Mouse (Mus musculus) liver, embryonic 14.5 days (tissue): ENCODE measurements around the gene Oaf.

ENCODE experiments used
- CTCF ChIP-seq: IDR thresholded peaks from 2 replicates; pipeline ENCODE4 v1.5.1; 2016; ENCODE audit warnings: antibody characterized with exemption, low read depth, control low read depth
- EP300 ChIP-seq: IDR thresholded peaks from 2 replicates; pipeline ENCODE4 v1.6.1; 2016; ENCODE audit warnings: antibody characterized with exemption, low read depth

- no peak for TF ChIP-seq CTCF
- TF ChIP-seq EP300: no peak
These were observed 39.5 kb downstream of the Oaf start for GRCm38 (mm10) chr9:43200212-43200611.
